Mouse (Mus musculus): ENCODE data around the gene Mertk.
A peak's percentile ranks its signal among the peaks of the same experiment; 100 is the strongest.

Mertk gene

GRCm38 (mm10) chr2:128817786-128818681, 119.3 kb downstream of the Mertk start, which contains the start of gene Tmem87b:
Gene Tmem87b, plus strand, starts transcription at chr2:128818118.
- DNase-seq (ENCODE audit: low spot score in 2 of 2) = peak; percentile 94 to 96

GRCm38 (mm10) chr2:128818956-128819643, 120.3 kb downstream of the Mertk start:
- peak in 1 of 2 experiments; percentile 9 for DNase-seq (ENCODE audit: low spot score in 2 of 2)

GRCm38 (mm10) chr2:128820631-128821030, 121.9 kb downstream of the Mertk start:
- no peak for DNase-seq (ENCODE audit: low spot score in 2 of 2)

GRCm38 (mm10) chr2:128823893-128824292, 125.1 kb downstream of the Mertk start:
- no peak for DNase-seq (ENCODE audit: low spot score in 2 of 2)

- no peak for DNase-seq (ENCODE audit: low spot score in 2 of 2)
These were observed 129.0 kb downstream of the Mertk start for GRCm38 (mm10) chr2:128827787-128828186.

GRCm38 (mm10) chr2:128832611-128833010, 133.9 kb downstream of the Mertk start:
- DNase-seq (ENCODE audit: low spot score in 2 of 2) = no peak

GRCm38 (mm10) chr2:128833035-128833434, 134.3 kb downstream of the Mertk start:
- DNase-seq (ENCODE audit: low spot score in 2 of 2) = no peak

GRCm38 (mm10) chr2:128833435-128833834, 134.7 kb downstream of the Mertk start:
- DNase-seq (ENCODE audit: low spot score in 2 of 2) = no peak

GRCm38 (mm10) chr2:128837531-128837930, 138.8 kb downstream of the Mertk start:
- DNase-seq (ENCODE audit: low spot score in 2 of 2) = no peak

GRCm38 (mm10) chr2:128838611-128839010, 139.9 kb downstream of the Mertk start:
- no peak for DNase-seq (ENCODE audit: low spot score in 2 of 2)

GRCm38 (mm10) chr2:128839501-128839900, 140.7 kb downstream of the Mertk start:
- DNase-seq (ENCODE audit: low spot score in 2 of 2) = no peak

- no peak for DNase-seq (ENCODE audit: low spot score in 2 of 2)
These were observed 143.7 kb downstream of the Mertk start for GRCm38 (mm10) chr2:128842437-128842836.

- DNase-seq (ENCODE audit: low spot score in 2 of 2) = no peak
These were observed 151.3 kb downstream of the Mertk start for GRCm38 (mm10) chr2:128850036-128850435.

Measured in urinary bladder, adult 18-20 months (tissue).